Mouse (Mus musculus): ENCODE measurements around the gene Ralgds.

The Ralgds gene

DNA sequence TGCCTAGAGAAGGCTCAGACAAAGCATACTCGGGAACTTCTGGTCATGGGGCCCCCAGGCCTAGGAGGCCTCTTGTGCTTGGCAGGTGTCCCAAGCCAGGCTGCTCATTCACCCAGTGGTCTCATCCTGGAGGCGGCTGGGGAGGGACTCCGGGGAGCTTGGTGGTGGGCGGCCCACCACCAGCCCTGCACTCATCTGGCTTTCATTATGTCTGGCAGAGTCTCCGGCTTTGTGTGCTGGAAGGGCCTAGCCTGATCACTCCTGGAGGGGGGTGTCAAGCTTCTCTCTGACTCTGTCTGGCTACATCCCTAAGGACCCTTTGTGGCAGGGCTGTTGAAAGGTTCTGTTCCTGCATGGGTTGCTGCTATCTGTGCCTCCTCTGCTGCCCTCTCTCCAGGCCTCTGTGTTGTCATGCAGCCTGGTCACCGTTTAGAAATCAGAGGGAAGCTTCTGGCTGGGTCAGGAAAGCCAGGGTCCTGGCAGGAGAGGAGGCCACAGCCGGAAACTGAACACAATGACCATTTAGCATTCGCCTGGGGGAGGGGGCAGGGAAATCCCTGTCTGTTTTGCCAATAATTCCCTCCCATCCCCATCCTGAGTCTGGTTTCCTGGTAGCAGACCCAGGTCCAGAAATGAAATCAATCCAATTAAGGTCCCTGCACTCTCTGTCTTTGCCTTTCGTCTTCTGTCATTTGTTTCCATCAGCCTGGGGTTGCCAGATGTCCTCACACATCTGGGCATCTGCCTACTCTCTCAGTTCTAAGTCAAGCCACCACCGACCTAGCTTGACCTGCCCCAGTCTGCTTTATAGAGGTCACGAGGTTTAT lies 21.7 kb downstream of the Ralgds start:
- no peak for DNase-seq

- DNase-seq, result peak; percentile 88
Measured at GRCm38 (mm10) chr2:28535263-28535540, 22.3 kb downstream of the Ralgds start.

DNA sequence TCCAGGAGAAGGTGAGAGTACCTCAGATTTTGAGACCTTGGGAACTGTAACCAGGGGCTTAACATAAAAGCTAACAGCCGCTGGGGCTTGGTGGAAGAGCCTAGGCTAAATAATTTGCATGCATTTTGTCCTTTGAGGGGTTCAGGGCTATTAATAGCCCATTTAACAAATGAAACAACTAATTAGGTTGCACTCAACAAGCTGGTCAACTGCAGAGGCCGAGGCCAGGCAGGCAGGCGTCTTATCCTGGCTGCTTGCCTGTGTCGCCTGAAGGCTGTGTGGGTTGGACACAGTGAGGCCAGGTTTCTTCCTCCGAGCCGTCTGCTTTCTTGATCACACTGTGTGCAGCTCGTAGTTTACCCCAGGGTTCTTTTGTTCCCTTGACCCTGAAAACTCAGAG lies 22.7 kb downstream of the Ralgds start:
- DNase-seq, result peak; percentile 88

GRCm38 (mm10) chr2:28536166-28536565 lies 23.2 kb downstream of the Ralgds start:
- DNase-seq, result no peak

GRCm38 (mm10) chr2:28536766-28537633 lies 24.1 kb downstream of the Ralgds start:
- DNase-seq, result peak; percentile 66

DNA sequence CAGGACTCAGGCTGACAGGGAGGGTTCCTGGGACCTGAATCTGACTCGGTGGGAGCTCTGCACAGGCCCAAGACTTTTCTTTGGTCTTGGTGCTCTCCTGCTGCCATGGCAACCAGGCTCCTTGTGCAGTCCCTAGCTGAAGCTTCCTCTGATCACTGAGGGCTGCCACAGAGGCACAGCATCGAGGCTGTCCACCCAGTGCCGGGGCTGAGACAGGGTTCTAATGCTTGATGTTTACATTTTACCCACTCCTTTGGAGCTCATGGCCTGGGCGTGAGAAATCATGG lies 24.7 kb downstream of the Ralgds start:
- DNase-seq, result peak; percentile 57

DNA sequence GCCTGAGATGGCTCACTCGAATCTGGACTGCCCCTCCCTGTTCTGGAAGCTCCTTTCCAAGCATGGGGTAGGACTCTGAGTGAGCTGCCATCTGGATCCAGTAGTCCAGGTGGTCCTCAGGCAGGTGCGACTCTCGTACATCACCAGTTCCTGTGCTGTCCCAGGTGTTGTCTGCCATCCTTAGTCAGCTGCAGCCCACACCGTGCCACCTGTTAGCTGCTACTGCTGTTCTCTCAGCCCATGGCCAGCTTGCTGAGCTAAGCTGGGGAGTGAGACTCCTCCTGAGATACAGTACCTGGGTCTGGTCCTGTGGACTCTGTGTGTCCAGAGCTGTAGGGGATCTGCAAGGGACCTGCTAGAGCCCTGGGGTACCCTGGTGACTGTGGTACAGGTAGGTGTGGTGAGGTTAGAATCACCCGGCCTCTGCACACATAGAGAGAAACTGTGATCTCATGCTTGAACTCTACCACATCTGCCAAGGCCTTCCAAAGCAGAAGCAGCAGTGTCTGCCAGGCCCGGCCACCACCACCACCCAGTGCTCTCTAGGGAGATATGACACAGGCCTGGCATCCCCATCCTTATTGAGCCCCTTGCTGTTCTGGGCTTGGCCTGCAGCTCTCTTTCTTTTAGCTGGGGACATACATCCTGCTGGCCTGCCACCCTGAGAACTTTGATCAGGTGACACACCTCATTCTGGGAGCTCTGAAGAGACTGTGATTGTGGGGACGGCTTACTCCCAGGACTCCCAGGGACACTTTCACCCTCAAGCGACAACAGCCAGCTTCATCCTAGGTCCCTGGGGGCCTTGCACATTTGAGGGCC lies 25.3 kb downstream of the Ralgds start:
- peak; percentile 58 for DNase-seq

GRCm38 (mm10) chr2:28538817-28539128 lies 25.8 kb downstream of the Ralgds start:
- DNase-seq, result peak; percentile 68

DNA sequence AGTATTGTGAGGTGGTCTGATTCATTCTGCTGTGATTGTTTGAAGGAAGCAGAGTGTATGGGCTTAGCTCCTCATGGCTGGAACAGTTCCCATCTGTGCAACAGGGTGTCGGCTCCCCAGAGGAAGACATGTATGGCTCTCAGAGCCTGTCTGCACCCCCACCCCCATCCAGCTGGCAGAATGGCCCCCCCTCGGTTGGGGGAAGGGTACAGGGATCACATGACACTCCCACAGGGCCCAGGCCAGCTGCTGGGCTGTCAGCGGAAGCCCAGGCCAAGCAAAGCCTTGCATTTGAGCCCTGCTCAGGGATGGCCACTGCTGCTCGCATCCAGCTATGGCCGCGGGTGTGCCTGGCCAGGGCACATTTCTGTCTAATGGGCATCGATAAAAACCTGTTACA lies 26.3 kb downstream of the Ralgds start:
- peak; percentile 76 for DNase-seq

DNA sequence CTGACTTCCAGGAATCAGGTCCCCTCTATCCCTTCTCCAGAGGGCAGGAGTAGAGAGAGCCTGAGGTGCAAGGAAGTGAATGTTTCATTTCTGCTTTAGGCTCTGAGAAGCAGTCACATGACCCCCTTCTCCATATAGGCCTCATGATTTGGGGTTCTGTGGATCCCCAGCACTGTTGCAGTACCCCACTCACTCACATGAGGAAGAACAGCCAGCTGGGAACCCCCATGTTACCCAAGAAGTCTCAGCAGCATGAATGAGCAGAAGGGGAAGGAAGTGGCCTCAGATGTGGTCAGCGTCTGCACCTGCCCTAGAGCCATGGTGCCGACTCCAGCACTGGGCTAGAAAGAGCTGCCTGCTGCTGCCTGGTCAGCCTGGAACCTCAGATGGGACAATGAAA lies 27.0 kb downstream of the Ralgds start:
- no peak for DNase-seq

GRCm38 (mm10) chr2:28540587-28541227 lies 27.8 kb downstream of the Ralgds start:
- DNase-seq, result no peak

GRCm38 (mm10) chr2:28543894-28544293 lies 31.0 kb downstream of the Ralgds start:
- DNase-seq, result peak; percentile 94

DNA sequence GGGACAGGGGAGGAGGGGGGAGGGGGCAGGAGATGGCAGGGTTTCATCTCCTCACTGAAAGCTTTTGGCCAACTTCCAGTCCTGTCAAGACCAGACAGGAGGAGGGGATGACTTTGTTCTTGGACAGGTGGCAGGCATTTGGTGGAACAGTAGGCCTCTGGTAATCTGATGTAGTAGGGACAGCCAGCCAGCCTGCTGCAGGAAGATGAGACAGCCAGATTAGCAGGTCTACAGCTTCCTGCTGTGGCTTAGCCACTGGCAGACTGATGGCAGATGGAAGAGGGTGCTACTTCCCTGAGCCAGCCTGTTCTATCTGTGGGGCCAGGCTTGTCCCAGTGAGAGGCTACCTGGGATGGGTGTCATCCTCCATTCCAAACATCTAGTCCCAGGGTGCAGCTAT lies 33.1 kb downstream of the Ralgds start:
- peak; percentile 85 for DNase-seq

GRCm38 (mm10) chr2:28546560-28546959 lies 33.6 kb downstream of the Ralgds start:
- peak; percentile 54 for DNase-seq

GRCm38 (mm10) chr2:28547237-28548172 lies 34.6 kb downstream of the Ralgds start:
- DNase-seq, result peak; percentile 88

DNA sequence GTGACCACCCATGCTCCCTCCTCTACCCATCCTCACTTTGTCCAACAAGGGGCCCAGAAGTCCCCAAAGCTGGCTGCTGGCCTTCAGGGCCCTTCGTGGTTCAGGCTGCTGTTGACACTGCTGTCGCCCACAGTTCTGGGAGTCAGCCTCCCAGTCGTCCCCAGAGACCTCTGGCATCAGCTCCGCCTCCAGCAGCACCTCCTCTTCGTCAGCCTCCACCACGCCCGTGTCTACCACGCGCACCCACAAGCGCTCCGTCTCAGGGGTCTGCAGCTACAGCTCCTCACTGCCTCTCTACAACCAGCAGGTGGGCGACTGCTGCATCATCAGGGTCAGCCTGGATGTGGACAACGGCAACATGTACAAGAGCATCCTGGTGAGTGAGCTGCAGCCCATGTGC lies 36.2 kb downstream of the Ralgds start:
- peak; percentile 45 for DNase-seq

DNA sequence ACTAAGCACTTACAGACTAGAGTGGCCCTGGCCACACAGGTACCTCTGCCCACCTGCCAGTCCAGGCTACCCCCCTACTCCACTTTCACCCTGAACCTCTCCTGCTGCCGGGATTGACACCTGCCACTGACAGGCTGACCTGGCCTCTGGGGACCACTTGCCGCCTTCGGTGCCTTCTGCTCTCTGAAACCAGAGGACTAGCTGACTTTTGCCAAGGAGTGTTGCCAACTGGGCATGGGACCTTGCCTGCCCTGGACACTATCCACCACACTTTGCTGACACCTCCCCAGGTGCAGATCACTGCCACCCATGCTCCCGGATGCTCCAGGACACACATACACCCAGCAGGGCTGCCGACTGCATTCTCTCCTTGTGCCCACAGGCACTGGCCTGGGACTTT lies 39.4 kb downstream of the Ralgds start:
- no peak for DNase-seq

- DNase-seq, result no peak
Measured at GRCm38 (mm10) chr2:28557452-28557851, 44.5 kb downstream of the Ralgds start.

DNA sequence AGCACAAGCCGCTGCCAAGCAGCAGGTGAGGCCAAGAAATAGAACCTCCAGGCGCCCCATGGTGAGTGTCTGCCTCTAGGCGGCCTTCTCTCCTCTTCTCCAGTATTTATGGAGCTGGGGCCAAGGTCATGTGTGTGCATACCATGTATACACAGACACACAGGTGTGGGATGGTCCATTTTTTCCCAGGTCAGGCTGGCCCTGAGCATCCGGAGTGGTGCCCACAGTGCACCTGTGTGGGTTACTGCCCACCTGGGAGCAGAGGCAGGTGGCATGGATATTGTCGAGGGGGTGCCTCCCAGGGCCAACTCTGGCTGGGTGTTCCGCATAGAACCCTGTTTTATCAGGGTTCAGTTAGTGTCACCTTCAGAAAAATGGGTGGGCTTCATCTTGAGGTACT lies 50.4 kb downstream of the Ralgds start, which contains the start of gene Cel:
Cel (minus strand) TSS at position 101 of the 400 bp plus-strand sequence.
- DNase-seq, result no peak

DNA sequence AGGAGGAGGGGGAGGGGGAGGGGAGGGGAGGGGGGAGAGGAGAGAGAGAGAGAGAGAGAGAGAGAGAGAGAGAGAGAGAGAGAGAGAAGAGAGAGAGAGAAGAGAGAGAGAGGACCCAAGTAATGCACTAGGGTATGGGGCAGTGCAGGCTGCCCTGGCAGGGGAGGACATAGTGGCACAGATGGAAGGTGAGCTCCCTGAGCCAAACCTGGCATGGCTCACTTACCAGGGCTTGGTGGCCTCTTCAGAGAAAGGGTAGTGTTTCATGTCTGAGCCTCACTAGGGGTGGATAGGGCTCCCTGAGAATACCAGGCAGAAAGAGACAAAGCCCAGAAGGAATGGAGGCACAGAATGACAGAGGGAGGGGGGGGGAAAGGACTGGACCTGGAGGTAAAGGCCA lies 50.9 kb downstream of the Ralgds start:
- DNase-seq, result no peak

GRCm38 (mm10) chr2:28564380-28564779 lies 51.5 kb downstream of the Ralgds start:
- no peak for DNase-seq

DNA sequence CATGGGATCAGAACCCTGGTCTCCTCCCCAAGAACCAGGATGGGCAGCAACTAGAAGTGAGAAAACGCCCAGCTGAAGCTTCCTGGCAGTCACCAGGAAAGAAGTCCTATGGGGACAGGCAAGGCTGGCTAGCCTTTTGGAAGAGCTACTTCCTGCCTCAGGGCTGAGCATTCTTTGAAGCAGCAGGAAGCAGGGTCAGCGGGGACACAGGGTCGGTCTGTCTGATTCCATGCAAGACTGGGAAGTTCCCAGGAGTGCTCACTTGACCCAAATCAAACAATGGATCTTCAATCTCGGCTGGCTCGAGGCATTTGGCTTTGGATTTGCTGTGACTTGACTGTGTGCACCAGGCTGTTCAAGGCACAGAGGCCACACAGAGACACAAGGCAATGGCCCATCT lies 53.6 kb downstream of the Ralgds start:
- DNase-seq, result no peak

Data from cerebellum, adult 9-10 months (tissue).